Mouse (Mus musculus): ENCODE measurements around the gene Hormad2.

DNA sequence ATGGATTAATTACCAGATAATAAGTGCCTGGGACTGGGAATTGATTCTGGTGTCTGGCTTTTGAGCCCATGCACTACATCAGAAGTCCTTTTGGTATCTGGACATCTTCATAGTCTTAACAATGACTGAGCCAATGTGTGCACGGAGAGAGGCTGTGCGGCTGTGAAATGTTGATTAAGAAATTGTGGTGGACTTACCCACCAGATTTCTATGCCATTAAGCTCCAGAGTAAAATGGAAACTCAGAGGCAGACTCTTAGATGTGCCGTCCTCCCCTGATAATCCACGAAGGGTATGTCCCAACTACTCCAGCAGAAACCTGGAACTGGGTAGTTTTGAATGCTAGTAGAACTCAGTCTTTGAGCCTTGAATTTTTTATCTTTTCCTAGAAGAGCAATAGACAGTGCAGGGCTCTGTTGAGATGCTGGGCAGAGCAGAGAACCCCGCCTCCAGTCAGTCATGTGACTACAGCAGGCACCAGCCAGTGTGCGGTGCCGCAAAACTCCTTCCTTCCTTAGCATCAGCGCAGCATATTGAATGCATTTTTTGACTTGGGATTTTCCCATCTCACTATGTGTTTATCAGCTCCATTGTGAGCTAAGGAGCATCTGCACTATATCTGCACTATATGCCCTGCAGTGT, 14.1 kb upstream of the Hormad2 start:
- TF ChIP-seq POLR2A (IDR thresholded peaks at IDR 0.05; ENCODE audit: low read depth, low read length) (no peak), CTCF (IDR thresholded peaks at IDR 0.05; ENCODE audit: borderline replicate concordance, insufficient read depth, low read length) (no peak)

Measured in embryonic fibroblast, embryonic 13.5 days (primary cell).